Mouse (Mus musculus) testis, adult 2 months (tissue): ENCODE data around the gene Gm11020.

Source experiments
- CTCF ChIP-seq: fragments of 200-500 bp; IDR thresholded peaks from 2 replicates; pipeline ENCODE4 v1.5.1; 2012; ENCODE audit warnings: low read depth, mild to moderate bottlenecking, inconsistent platforms, low read length, moderate library complexity; ENCODE audit not compliant: control insufficient read depth, insufficient read depth, insufficient replicate concordance
- POLR2A ChIP-seq: fragments of 200-500 bp; IDR thresholded peaks from 2 replicates; pipeline ENCODE4 v1.6.1; 2012; ENCODE audit warnings: low read depth, mild to moderate bottlenecking, inconsistent platforms, low read length, moderate library complexity; ENCODE audit not compliant: control insufficient read depth

DNA sequence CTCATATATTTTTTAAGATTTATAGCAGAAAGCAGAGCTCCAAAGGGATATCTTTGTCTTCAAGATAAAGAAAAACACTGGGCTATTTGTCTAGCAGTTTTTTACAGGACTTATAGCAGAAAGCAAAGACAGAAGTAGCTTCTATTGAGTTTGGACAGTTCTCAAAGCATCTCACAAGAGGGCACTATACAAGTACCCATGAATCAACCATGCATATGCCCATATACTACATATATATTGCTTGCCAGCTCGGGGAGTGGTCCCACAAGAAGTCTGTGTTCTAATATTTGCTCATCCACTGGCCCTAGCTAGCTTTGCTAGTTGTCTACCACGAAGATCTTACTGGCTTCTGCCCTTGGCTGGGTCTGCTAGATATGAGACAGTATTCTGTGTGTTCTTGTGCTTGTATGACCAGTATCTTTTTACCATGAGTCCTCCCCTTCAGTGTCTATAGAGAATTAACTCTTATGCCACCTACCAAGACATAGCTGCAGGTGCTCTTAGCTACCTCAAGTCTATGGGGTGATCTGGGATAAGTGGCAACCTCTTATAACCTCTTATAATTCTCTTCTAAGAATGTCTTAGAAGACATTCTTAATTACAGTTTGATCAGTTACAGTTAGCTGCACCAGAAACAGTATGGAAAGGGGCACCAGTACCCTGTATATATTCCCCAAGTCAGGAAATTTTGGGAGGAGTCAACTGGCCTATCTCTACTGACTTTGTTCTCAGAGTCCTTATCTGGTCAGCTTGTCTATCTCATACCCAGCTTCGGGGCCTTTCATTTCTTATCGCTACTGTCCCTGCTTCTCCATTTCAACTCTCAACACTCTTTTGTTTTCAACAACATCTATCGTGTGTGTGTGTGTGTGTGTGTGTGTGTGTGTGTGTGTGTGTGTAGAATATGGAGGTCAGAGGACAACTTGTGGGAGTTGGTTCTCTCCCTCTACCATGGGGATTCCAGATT is 11.6 kb downstream of the Gm11020 start:
- TF ChIP-seq CTCF: no peak
- no peak for TF ChIP-seq POLR2A
